Mouse (Mus musculus) bone marrow, adult 2 months (tissue): ENCODE results near the gene Fbxl13.

Experiments used
- CTCF ChIP-seq: fragments of 200-500 bp; IDR thresholded peaks from 2 replicates; pipeline ENCODE4 v1.5.1; 2011; ENCODE audit warnings: low read length, control low read depth; ENCODE audit not compliant: control insufficient read depth, insufficient read depth
- POLR2A ChIP-seq: fragments of 200-500 bp; IDR thresholded peaks from 2 replicates; pipeline ENCODE4 v1.6.1; 2011; ENCODE audit warnings: low read depth, mild to moderate bottlenecking, control low read depth, low read length, borderline replicate concordance; ENCODE audit not compliant: control insufficient read depth

- TF ChIP-seq CTCF, result no peak
- TF ChIP-seq POLR2A, result no peak
Measured at GRCm38 (mm10) chr5:21554732-21555131, 90.7 kb downstream of the Fbxl13 start.
